In genomic region chr1:87607385-87608091, GRCm38 (mm10) we compare ENCODE assay signal across 9 mouse cellular contexts. TPM values are rescaled to one million over a fixed set of nuclear protein-coding genes. Genes with fewer than 3 reads are reported as not detected.
DNase-seq lines count a peak whose midpoint lies in the region; ATAC-seq and TF ChIP-seq lines count a peak whose summit lies in the region.
"Had no signal": no experiment of that assay in that cellular context is flagged by ENCODE, and none has a peak within 500 bp of the region (broad histone marks: within the 10 kb centered on the region; RNA-seq: fewer than 3 reads in every experiment).

No protein-coding gene starts in this region.

- 71% methylated on average over 21 of the region's 21 CpGs for WGBS in heart, embryonic 11.5 days (ENCODE audit: insufficient replicate concordance)
- 53% methylated on average over 21 of the region's 21 CpGs for WGBS in liver, embryonic 12.5 days (ENCODE audit: insufficient replicate concordance)

- H3K9ac ChIP-seq in heart, embryonic 11.5 days (ENCODE audit: low read depth, low read length): no peak overlapping the region
- no peak overlapping the region for H3K9ac ChIP-seq in liver, embryonic 12.5 days
- H3K9ac ChIP-seq: neural tube, embryonic 13.5 days had no signal

- H3K4me1 ChIP-seq in heart, embryonic 11.5 days (ENCODE audit: control insufficient read depth, insufficient read depth, low read length): no peaks in the 10 kb centered on the region
- H3K4me1 ChIP-seq in E14TG2a.4 (replicated peaks; ENCODE audit: low read depth, low read length): peaks cover 21% of the 10 kb centered on the region
- no peaks in the 10 kb centered on the region for H3K4me1 ChIP-seq in liver, embryonic 12.5 days
- H3K4me1 ChIP-seq: neural tube, embryonic 13.5 days had no signal

- no peak overlapping the region for H3K4me2 ChIP-seq in heart, embryonic 11.5 days
- H3K4me2 ChIP-seq in liver, embryonic 12.5 days: no peak overlapping the region
- H3K4me2 ChIP-seq: neural tube, embryonic 13.5 days had no signal

- TF ChIP-seq CTCF in E14TG2a.4 (conservative IDR thresholded peaks at IDR 0.05; ENCODE audit: low read length): no peak
- no peak for TF ChIP-seq CTCF in left cerebral cortex, adult 2 months (IDR thresholded peaks at IDR 0.05)

- no peaks in the 10 kb centered on the region for H3K36me3 ChIP-seq in heart, embryonic 11.5 days (ENCODE audit: control insufficient read depth, insufficient read depth, low read length)
- no peaks in the 10 kb centered on the region for H3K36me3 ChIP-seq in E14TG2a.4 (ENCODE audit: insufficient read depth, low read length)
- no peaks in the 10 kb centered on the region for H3K36me3 ChIP-seq in liver, embryonic 12.5 days
- H3K36me3 ChIP-seq: neural tube, embryonic 13.5 days had no signal

- H3K4me3 ChIP-seq in heart, embryonic 11.5 days (ENCODE audit: low read depth, low read length): no peak overlapping the region
- H3K4me3 ChIP-seq in E14TG2a.4 (replicated peaks; ENCODE audit: low read length): peak overlapping the region; percentile 55
- H3K4me3 ChIP-seq in left cerebral cortex, adult 2 months: no peak overlapping the region
- H3K4me3 ChIP-seq in liver, embryonic 12.5 days: no peak overlapping the region
- H3K4me3 ChIP-seq: neural tube, embryonic 13.5 days had no signal

- ATAC-seq in heart, embryonic 11.5 days (replicated peaks; ENCODE audit: insufficient number of reproducible peaks, low FRiP score, low TSS enrichment): no peak
- no peak for ATAC-seq in liver, embryonic 12.5 days

- H3K27me3 ChIP-seq in heart, embryonic 11.5 days (ENCODE audit: control insufficient read depth, insufficient read depth, low read length): peaks cover 2% of the 10 kb centered on the region; the same call in 1 of the 2 replicates
- peaks cover 18% of the 10 kb centered on the region for H3K27me3 ChIP-seq in E14TG2a.4 (ENCODE audit: insufficient read depth, low read length)
- H3K27me3 ChIP-seq in liver, embryonic 12.5 days (replicated peaks): 0 out of 2 replicates have a peak, but pooled peaks cover 22% of the 10 kb centered on the region
- H3K27me3 ChIP-seq: neural tube, embryonic 13.5 days had no signal

- H3K9me3 ChIP-seq in heart, embryonic 11.5 days (replicated peaks; ENCODE audit: control insufficient read depth, low read length): no peaks in the 10 kb centered on the region
- H3K9me3 ChIP-seq in E14TG2a.4 (ENCODE audit: low read length): no peaks in the 10 kb centered on the region
- H3K9me3 ChIP-seq in liver, embryonic 12.5 days (replicated peaks): no peaks in the 10 kb centered on the region
- H3K9me3 ChIP-seq: neural tube, embryonic 13.5 days had no signal

- H3K27ac ChIP-seq in heart, embryonic 11.5 days (ENCODE audit: low read depth, low read length): no peak overlapping the region
- H3K27ac ChIP-seq in left cerebral cortex, adult 2 months: peak overlapping the region; percentile 71
- no peak overlapping the region for H3K27ac ChIP-seq in liver, embryonic 12.5 days
- H3K27ac ChIP-seq: neural tube, embryonic 13.5 days had no signal

- DNase-seq in heart, adult 9 months (ENCODE audit: low spot score in 2 of 2): peak; percentile 27 to 34
- DNase-seq in cerebellum, adult 8-10 months: peak; percentile 66
- peak; percentile 21 for DNase-seq in heart, postnatal 25 days (ENCODE audit: low spot score)
- DNase-seq in left cerebral cortex, adult 2 months (ENCODE audit: extremely low spot score in 1 of 2, low spot score in 2 of 2): peak; percentile 69 to 79
- DNase-seq in right cerebral cortex, postnatal 36 days (ENCODE audit: low spot score in 2 of 2): peak; percentile 74 to 76

- intact Hi-C loops in heart, postnatal 25 days (cut with DNase I): loop anchor here (5.0 kb wide), 2 partner anchors 140 to 155 kb away; no protein-coding TSS in a partner anchor
- intact Hi-C loops in left cerebral cortex, adult 2 months (cut with DNase I): loop anchor here (2.0 to 5.0 kb wide), 5 partner anchors 51 to 115 kb away; partner anchors contain the start of gene Neu2

RNA-seq across cellular contexts. Expression of gene Inpp5d, which starts 12.6 kb away (rescaled TPM):
- polyA plus RNA-seq in heart, embryonic 11.5 days (2014; fragmentation: Nextera tagmentation; extraction: Ambion mirVana): 4.3 and 5.9 TPM in 2 replicates
- total RNA-seq in heart, postnatal 25 days (2021): 10 to 100 TPM; 10.4 to 12.5 TPM
- total RNA-seq in left cerebral cortex, adult 2 months (2021): 10 to 100 TPM; 16.7 to 20.1 TPM
- polyA plus RNA-seq in liver, embryonic 12.5 days (2016; fragmentation: Nextera tagmentation; extraction: Ambion mirVana): 16.0 and 17.1 TPM in 2 replicates

RNA-seq across cellular contexts. Expression of gene Ngef, which starts 33.9 kb away (rescaled TPM):
- polyA plus RNA-seq in heart, embryonic 11.5 days (2014; fragmentation: Nextera tagmentation; extraction: Ambion mirVana): 0.84 and 1.7 TPM in 2 replicates
- total RNA-seq in heart, postnatal 25 days (2021): under 1 TPM; 0.36 to 0.49 TPM
- total RNA-seq in left cerebral cortex, adult 2 months (2021): 100 to 1,000 TPM; 347 to 364 TPM
- polyA plus RNA-seq in liver, embryonic 12.5 days (2016; fragmentation: Nextera tagmentation; extraction: Ambion mirVana): 2.5 and 2.9 TPM in 2 replicates

Comparison
In these comparisons a context has a peak if more than half of its experiments do, and no peak if none do; other contexts are left out.
1. DNase-seq: peak in every context shown above with its lines; median percentile 75 in right cerebral cortex, postnatal 36 days; 74 in left cerebral cortex, adult 2 months; 66 in cerebellum, adult 8-10 months; 30 in heart, adult 9 months; 21 in heart, postnatal 25 days.
2. RNA of gene Ngef, which starts 33.9 kb away (total RNA-seq): 347 to 364 TPM in left cerebral cortex, adult 2 months; 0.36 to 0.49 TPM in heart, postnatal 25 days; every median in the first group is over 100 times any median in the second.